Mouse (Mus musculus) adrenal gland, adult 18-20 months (tissue): ENCODE results near the gene Notch4. TPM values are rescaled to one million over a fixed set of nuclear protein-coding genes. Genes with fewer than 3 reads are reported as not detected.

Experiments
- DNase-seq, 2 experiments: peaks; one replicate each; pipeline ENCODE4 v3.0.0; 2021 to 2022; ENCODE audit warnings: low spot score in 2 of 2
- total RNA-seq, 2 experiments: library from RNA; stranded (reverse); gene quantifications; 1 replicate in 1 of 2; 2 replicates in 1 of 2; pipeline ENCODE4 v1.2.3; 2021

The Notch4 gene
- total RNA-seq, 2 experiments from 2014 or later: 26.2 to 31.5 TPM

DNA sequence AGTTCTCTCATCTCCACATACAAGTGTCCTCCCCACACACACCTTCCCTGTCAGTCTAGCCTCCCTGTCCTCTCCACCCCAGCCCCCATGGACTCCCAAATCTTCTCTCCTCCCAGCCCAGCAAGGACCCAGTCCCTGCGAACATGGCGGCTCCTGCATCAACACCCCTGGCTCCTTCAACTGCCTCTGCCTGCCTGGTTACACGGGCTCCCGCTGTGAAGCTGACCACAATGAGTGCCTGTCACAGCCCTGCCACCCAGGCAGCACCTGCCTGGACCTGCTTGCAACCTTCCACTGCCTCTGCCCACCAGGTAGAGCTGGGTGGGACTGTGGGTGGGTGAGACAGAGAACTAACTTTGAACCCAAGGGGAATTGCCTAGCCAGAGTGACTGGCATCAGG, 5.9 kb downstream of the Notch4 start:
- DNase-seq: no peak

DNA sequence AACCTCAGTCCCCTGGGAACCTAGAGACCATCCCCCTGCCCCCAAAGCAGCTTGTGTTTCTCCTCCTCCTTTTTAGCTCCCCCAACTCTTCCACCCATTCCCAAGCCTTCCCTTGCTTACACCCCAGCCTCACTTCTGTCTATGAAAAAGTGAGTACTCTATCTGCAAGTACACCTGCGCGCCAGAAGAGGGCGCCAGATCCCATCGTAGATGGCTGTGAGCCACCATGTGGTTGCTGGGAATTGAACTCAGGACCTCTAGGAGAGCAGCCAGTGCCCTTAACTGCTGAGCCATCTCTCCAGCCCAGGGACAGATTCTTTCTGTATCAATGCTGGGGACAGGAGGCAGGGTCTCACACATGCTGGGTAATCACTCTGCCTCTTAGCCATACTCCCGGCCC, 7.8 kb downstream of the Notch4 start:
- DNase-seq: no peak

DNA sequence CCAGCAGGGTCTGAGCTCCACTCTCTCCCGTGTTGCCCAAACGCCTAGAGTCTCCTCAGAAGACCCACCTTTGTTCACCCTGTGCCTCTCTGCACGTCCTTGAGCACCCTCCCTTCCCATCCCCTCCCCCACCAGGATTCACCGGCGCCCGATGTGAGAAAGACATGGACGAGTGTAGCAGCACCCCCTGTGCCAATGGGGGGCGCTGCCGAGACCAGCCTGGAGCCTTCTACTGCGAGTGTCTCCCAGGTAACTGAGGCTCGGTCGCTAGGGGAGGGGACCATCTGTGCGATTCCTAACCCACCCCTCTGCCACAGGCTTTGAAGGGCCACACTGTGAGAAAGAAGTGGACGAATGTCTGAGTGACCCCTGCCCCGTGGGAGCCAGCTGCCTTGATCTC, 8.3 kb downstream of the Notch4 start:
- no peak for DNase-seq

DNA sequence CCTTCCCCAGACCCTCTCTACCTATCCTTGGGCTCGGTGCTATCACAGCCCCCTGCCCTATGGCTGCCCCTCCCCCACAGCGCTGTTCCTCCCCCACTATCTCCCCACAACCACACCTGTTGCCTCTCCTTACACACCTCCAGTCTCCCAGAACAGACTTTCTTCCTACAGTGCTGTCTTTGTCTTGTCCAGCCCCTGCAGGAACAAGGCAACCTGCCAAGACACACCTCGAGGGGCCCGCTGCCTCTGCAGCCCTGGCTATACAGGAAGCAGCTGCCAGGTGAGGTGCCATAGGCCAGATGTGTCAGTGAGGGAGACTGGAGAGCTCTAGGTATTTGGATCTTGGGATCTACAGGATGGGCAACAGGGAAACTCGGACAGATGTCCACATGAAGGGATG, 12.5 kb downstream of the Notch4 start:
- no peak for DNase-seq

DNA sequence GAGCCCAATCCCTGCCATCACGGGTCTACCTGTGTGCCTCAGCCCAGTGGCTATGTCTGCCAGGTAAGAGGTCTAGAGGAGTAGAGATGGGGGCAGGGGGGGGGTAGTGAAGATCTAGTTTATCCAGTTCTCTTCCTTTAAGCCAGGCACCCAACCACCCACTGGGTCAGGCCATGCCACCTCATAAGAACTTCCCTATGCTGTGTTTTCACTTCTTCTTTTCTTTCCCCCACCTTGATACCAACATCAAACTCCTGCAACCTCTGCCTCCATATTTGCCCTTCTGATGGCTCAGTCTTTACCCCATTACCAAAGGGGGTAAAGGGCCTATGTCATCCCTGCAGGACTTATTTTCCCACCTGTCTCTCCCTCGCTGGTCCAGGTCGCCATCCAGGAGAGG, 14.0 kb downstream of the Notch4 start:
- DNase-seq: no peak

DNA sequence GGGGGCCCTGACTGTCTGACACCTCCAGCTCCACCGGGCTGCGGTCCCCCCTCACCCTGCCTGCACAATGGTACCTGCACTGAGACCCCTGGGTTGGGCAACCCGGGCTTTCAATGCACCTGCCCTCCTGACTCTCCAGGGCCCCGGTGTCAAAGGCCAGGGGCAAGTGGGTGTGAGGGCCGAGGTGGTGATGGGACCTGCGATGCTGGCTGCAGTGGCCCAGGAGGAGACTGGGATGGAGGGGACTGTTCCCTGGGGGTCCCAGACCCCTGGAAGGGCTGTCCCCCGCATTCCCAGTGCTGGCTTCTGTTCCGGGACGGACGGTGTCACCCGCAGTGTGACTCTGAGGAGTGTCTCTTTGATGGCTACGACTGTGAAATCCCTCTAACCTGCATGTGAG, 18.5 kb downstream of the Notch4 start:
- no peak for DNase-seq

DNA sequence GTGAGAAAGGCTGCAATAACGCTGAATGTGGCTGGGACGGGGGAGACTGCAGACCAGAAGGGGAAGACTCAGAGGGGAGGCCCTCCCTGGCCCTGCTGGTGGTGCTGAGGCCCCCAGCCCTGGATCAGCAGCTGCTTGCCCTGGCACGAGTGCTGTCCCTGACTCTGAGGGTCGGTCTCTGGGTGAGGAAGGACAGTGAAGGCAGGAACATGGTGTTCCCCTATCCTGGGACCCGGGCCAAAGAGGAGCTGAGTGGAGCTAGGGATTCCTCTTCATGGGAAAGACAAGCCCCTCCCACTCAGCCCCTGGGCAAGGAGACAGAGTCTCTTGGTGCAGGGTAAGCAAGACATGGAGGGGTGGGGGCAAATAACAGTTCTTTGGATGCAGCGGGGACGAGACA, 19.3 kb downstream of the Notch4 start:
- DNase-seq: no peak

DNA sequence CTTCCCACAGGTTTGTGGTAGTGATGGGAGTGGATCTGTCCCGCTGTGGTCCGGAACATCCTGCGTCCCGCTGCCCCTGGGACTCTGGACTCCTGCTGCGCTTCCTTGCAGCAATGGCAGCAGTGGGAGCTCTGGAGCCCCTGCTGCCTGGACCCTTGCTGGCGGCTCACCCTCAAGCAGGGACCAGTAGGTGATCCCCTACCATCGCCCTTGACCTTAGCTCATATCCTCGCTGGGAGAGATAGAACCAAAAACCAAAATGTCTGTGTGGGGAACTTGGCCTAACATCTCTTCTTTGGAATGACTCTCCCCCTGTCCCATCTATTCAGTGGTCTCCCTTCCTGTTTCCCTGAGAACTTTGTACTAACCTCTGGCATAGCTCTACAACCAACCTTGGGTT, 19.8 kb downstream of the Notch4 start:
- no peak for DNase-seq

DNA sequence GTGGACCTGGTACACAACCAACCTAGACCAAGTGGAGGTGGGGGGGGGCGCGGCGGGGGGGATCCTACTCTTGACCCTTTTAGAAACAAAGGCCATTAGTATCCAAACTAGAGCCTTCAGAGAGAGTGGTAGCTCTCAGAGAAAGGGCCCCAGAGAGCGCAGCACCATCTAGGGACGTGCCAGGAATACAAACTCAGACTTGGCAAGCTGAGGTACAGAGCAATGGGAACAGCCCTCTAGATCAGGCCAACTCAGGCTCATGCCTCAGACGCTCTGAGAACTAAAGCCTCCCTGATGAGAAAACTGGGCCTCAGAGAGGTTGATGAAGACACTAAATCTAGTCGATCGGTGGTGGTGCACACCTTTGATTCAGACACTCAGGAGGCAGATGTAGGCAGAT, 21.1 kb downstream of the Notch4 start:
- no peak for DNase-seq

DNA sequence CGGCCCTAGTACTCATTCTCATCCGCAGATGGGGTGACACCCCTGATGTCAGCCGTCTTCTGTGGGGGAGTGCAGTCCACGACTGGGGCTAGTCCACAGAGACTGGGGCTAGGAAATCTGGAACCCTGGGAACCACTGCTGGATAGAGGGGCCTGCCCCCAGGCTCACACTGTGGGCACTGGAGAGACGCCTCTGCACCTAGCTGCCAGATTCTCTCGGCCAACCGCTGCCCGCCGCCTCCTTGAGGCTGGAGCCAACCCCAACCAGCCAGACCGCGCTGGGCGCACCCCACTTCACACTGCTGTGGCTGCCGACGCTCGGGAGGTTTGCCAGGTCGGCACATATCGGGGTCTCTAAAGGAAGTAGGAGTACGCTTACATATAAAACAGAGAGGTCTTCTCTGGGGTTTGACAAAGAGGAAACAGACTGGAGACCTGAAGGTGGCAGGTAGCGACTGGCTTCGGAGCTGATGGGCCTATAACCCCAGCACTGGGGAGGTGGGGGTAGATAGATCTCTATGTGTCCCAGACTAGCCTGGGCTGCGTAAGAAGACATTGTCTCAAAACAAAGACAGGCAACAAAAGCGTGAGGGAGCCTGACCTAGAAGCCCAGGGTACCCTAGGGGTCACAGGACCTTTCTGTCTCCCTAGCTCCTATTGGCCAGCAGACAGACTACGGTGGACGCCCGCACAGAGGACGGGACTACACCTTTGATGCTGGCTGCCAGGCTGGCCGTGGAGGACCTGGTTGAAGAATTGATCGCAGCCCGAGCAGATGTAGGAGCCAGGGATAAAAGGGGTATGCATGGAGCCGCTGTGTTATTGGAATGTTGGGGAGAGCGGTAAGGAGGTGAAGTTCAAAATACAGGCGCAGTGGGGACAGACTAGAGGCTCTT, 22.1 kb downstream of the Notch4 start:
- no peak for DNase-seq

DNA sequence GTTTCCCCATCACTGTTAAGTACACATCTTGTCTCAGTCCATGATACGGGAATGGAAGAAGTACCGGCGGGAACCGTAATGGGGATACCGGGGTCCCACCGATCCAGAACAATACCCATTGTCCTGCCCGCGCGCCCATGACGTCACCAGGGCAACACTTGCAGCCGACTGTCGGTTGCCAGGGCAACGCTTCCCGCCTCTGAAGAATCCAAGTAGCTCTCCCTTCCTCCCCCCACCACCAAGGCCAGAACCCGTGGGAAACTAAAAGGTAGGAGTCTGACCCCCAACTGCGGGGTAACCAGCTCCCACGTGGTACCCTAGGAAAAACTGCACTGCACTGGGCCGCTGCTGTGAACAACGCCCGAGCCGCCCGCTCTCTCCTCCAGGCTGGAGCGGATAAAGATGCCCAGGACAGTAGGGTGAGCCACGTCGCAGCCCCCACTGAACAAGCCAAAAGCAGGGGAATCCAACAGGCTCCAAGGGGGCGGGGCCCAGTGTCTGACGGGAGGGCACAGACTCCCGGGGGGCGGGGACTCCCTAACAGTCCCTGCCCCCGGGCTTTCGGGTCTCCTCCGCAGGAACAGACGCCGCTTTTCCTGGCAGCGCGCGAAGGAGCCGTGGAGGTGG, 22.8 kb downstream of the Notch4 start:
- DNase-seq: peak; percentile 64 to 83

DNA sequence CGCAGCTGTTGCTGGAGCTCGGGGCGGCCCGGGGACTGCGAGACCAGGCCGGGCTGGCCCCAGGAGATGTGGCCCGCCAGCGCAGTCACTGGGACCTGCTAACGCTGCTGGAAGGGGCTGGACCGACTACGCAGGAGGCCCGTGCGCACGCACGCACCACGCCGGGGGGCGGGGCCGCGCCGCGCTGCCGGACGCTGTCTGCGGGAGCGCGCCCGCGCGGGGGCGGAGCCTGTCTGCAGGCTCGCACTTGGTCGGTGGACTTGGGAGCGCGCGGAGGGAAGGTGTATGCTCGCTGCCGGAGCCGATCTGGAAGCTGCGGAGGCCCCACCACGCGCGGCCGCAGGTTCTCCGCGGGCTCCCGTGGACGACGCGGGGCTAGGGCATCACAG, 23.3 kb downstream of the Notch4 start:
- DNase-seq: peak; percentile 97 to 98

DNA sequence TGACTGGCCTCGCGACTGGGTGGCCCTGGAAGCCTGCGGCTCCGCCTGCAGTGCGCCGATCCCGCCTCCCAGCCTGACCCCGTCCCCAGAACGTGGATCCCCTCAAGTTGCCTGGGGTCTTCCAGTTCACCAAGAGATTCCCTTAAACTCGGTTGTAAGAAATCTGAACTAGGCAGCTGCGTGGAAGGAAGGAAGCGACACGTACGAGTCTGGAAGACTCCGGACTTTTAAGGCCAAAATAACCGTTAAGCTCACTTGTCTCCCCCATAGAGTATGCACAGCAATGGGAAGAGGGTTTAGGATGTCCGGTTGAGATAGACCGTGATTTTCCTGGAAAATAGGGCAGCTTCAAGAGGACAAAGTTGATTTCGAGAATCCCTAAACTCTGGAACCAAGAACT, 23.7 kb downstream of the Notch4 start:
- no peak for DNase-seq

DNA sequence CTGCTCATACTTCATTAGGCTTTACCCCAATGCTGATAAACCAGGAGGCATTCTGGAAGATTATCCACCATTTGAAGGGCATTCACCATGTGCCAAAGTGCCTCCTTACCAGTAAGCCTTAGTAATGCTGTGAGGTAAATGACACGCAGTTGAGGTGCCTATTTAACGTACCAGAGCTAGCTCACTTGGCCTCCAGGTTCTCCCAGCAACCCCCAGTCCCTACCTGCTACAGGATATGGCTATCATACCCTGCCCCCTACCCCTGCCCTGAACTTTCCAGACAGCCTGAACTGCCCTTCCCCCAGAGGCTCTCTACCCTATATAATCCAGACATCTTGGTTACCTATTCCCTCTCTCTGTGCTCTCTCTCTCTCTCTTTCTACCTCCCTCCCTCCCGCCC, 24.7 kb downstream of the Notch4 start:
- no peak for DNase-seq

DNA sequence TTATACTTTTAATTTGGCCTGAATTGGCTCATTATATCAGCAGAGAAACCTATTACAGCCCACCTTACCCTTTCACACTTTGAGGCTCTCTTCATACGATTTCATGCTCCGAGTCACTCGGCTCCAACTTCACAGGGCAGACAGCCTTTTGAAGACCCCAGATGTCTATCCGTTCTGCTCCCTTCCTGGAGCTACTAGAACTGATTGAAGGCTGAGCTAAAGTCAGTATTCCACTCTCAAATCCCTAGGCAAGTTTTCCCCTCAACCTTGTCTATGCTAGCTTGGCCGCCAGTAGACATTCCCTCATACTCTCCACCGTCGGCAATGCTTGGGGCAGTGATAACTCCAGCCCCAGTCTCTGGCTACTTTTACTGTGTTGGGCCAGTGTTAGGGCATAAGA, 25.1 kb downstream of the Notch4 start:
- no peak for DNase-seq

DNA sequence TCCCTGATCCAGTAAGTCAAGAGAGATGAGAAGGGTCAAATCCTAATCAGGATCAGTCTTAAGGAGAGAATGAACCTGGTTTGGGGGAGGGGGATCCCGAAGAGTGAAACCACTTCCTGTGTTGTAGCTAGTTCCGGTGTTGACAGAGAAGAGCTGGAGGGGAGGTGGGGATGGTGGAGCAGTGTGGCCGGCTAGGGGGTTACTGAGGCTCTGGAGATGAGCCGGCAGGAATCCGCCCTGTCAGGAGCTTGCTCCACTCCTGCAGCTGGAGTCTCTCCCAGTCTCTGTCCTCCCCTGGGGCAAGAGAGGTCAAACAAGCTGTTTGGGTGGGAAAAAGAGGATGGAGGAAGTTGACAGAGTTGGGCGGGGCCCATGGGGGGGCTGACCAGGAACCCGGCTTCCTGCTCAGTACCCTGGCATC, 25.6 kb downstream of the Notch4 start, which contains the start of gene Gpsm3:
TSS of gene Gpsm3 (plus strand) at position 126 of the 421 bp plus-strand sequence.
- DNase-seq: no peak

DNA sequence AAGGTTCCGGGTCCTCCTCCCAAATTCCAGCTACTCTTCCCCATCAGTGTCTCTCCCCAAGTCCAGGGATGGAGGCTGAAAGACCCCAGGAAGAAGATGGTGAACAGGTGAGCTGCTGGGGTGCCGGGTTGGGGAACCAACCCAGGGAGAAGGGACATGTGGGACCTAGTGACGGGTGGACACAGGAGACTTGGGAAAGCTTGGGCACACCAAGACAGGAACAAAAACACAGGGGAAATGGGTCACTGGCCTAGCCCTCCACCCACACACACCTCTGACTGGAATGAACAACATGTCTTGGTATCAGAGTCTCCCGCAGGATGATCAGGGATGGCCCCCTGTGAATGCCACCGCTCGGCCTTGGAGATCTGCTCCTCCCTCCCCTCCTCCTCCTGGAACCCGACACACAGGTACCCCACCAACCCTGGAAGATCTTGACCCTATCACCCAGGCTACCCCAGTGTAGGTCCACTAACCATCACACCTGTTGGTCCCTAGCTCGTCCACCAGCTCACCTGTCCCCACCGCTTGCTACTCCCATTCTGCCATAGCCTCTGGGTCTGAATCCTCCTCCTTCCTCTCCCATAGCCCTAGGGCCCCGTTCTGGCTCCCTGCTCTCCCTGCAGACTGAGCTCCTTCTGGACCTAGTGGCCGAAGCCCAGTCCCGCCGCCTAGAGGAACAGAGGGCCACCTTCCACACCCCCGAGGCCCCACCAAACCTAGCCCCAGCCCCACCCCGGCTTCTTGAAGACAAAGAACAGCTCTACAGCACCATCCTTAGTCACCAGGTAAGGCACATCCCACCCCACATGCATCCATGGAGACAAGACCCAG, 26.3 kb downstream of the Notch4 start:
- DNase-seq: no peak

DNA sequence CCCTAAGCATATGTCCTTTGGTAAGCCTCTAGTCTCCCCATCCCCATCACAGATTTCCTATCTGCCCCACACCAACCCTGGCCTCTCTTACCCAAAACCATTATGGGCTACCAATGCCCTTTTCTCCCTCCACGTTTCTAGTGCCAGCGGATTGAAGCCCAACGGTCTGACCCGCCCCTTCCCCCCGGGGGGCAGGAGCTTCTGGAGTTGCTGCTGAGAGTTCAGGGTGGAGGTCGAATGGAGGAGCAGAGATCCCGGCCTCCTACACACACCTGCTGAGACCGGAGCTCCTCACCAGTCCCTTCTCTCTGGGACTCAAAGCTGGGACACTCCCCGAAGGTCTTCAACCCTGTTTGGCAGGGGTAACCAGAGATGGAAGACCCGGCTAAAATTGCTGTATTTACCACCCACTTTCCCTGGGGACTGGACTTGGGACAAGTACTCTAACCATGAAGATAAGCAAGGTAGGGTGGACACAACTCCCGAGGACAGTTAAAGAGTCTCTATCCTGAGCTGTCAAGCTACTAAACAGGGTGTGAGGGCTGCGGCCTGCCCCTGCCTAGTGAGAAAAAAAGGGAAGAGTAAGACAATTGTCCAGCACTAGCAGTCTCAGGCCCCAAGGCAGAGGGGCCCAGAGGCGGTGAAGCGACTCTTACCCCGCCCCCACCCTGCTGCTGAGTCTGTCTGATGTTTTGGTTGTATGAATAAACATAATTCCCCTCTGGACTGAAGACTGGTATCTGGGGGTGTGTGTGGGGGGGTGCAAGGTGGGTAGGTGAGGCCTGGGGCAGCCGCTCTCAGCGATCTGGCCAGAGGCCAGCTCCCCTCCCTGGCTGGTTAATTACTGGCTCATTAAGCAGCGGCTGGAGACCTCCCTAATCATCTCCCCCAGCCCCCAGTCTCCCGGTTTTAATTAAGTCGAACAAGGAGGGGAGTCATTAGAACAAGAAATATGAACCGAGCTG, 27.2 kb downstream of the Notch4 start, which contains the start of gene Pbx2:
TSS of gene Pbx2 (plus strand) at position 238 of the 965 bp plus-strand sequence.
- DNase-seq: no peak

DNA sequence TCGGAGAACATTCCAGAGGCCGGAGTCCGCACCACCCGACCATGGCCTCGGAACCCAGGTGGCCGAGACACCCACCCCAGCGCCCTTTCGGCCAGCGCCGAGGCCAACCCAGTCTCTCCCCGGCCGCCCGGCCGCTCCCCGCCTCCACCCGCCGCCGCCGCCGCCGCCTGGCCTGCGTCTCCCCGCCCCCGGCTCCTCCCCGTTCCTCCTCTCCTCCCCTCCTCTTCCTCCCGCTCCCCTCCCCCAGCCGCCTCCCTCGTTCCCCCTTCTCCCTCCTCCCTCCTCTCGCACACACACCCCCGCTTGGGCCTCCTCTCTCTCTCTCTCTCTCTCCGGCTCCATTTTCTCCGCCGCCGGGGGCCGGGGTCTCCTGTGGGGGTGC, 27.9 kb downstream of the Notch4 start:
- peak; percentile 88 to 90 for DNase-seq
